Mouse (Mus musculus): ENCODE results near the gene Zdhhc3.

The Zdhhc3 gene

GRCm38 (mm10) chr9:123112805-123113521 is at the start of gene Zdhhc3, which contains the start of gene Exosc7:
TSS of gene Zdhhc3 (minus strand) at chr9:123113205.
TSS of gene Exosc7 (plus strand) at chr9:123113215.
- DNase-seq (ENCODE audit: low spot score in 2 of 2): peak; percentile 65 to 81

GRCm38 (mm10) chr9:123161792-123162191 is 48.8 kb upstream of the Zdhhc3 start:
- DNase-seq (ENCODE audit: low spot score in 2 of 2): no peak

GRCm38 (mm10) chr9:123159330-123159729 is 46.3 kb upstream of the Zdhhc3 start:
- DNase-seq (ENCODE audit: low spot score in 2 of 2): peak; percentile 13 to 50

GRCm38 (mm10) chr9:123158125-123158836 is 45.3 kb upstream of the Zdhhc3 start:
- no peak for DNase-seq (ENCODE audit: low spot score in 2 of 2)

- no peak for DNase-seq (ENCODE audit: low spot score in 2 of 2)
These were observed 44.7 kb upstream of the Zdhhc3 start for GRCm38 (mm10) chr9:123157699-123158098.

- peak in 1 of 2 experiments; percentile 21 for DNase-seq (ENCODE audit: low spot score in 2 of 2)
These were observed 43.9 kb upstream of the Zdhhc3 start for GRCm38 (mm10) chr9:123156910-123157361.

- DNase-seq (ENCODE audit: low spot score in 2 of 2): no peak
These were observed 40.1 kb upstream of the Zdhhc3 start for GRCm38 (mm10) chr9:123153121-123153520.

GRCm38 (mm10) chr9:123152026-123152425 is 39.0 kb upstream of the Zdhhc3 start:
- no peak for DNase-seq (ENCODE audit: low spot score in 2 of 2)

GRCm38 (mm10) chr9:123151561-123151960 is 38.6 kb upstream of the Zdhhc3 start:
- no peak for DNase-seq (ENCODE audit: low spot score in 2 of 2)

GRCm38 (mm10) chr9:123150241-123151020 is 37.4 kb upstream of the Zdhhc3 start, which contains the start of gene Clec3b:
TSS of gene Clec3b (plus strand) at chr9:123150946.
- no peak for DNase-seq (ENCODE audit: low spot score in 2 of 2)

- DNase-seq (ENCODE audit: low spot score in 2 of 2): no peak
These were observed 35.4 kb upstream of the Zdhhc3 start for GRCm38 (mm10) chr9:123148430-123148829.

GRCm38 (mm10) chr9:123139887-123140614 is 27.0 kb upstream of the Zdhhc3 start:
- DNase-seq (ENCODE audit: low spot score in 2 of 2): no peak

- DNase-seq (ENCODE audit: low spot score in 2 of 2): no peak
These were observed 26.0 kb upstream of the Zdhhc3 start for GRCm38 (mm10) chr9:123138891-123139474.

- DNase-seq (ENCODE audit: low spot score in 2 of 2): no peak
These were observed 24.1 kb upstream of the Zdhhc3 start for GRCm38 (mm10) chr9:123136953-123137682.

GRCm38 (mm10) chr9:123132994-123133393 is 20.0 kb upstream of the Zdhhc3 start:
- DNase-seq (ENCODE audit: low spot score in 2 of 2): no peak

GRCm38 (mm10) chr9:123127663-123128062 is 14.7 kb upstream of the Zdhhc3 start:
- DNase-seq (ENCODE audit: low spot score in 2 of 2): no peak

GRCm38 (mm10) chr9:123124413-123124981 is 11.5 kb upstream of the Zdhhc3 start:
- no peak for DNase-seq (ENCODE audit: low spot score in 2 of 2)

GRCm38 (mm10) chr9:123123571-123124412 is 10.8 kb upstream of the Zdhhc3 start:
- DNase-seq (ENCODE audit: low spot score in 2 of 2): no peak

- no peak for DNase-seq (ENCODE audit: low spot score in 2 of 2)
These were observed 10.0 kb upstream of the Zdhhc3 start for GRCm38 (mm10) chr9:123123017-123123416.

Data from spleen, postnatal 14 days (tissue).